Mouse (Mus musculus): ENCODE results near the gene Srxn1. TPM values are rescaled to one million over a fixed set of nuclear protein-coding genes. Genes with fewer than 3 reads are reported as not detected.

Gene Srxn1
- polyA plus RNA-seq, 1 experiment: 13.3 TPM

DNA sequence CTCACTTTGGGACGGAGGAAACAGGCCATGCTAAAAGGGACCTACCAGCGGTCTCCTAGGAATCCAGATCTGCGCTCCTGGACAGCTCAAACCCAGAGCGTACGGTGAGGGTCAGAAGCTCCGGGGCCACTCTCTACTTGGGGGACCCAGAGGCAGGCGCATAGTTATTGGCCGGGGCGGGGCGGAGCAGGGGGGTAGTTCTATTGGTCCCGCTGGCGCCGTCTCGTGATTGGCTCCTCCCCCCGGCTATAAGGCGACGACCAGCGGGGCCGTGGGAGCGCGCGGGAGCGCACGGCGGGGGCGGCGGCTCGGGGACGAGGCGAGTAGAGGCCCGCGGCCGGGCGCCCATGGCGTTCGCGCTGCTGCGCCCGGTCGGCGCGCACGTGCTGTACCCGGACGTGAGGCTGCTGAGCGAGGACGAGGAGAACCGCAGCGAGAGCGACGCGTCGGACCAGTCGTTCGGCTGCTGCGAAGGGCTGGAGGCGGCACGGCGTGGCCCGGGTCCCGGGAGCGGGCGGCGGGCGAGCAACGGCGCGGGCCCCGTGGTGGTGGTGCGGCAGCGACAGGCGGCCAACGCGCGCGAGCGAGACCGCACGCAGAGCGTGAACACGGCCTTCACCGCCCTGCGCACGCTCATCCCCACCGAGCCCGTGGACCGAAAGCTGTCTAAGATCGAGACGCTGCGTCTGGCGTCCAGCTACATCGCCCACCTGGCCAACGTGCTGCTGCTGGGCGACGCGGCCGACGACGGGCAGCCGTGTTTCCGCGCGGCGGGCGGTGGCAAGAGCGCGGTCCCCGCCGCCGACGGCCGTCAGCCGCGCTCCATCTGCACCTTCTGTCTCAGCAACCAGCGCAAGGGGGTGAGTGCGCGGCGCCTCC lies 38.2 kb downstream of the Srxn1 start, which contains the start of gene Tcf15:
Gene Tcf15, plus strand, starts transcription at position 283 of the 879 bp plus-strand sequence.
- Histone ChIP-seq H3K4me3 (ENCODE audit: extremely low read depth, insufficient read depth, insufficient read length) (no peak within 1 kb of the TSS; the same call in 1 of the 2 replicates), H3K27ac (ENCODE audit: insufficient read depth, low read length) (no peak within 1 kb of the TSS), H3K4me1 (ENCODE audit: control insufficient read depth, insufficient read depth, insufficient read length) (peaks cover 4% of the 10 kb centered on the region), H3K36me3 (ENCODE audit: control insufficient read depth, insufficient read depth, low read length) (no peaks in the 10 kb centered on the region), H3K27me3 (ENCODE audit: control insufficient read depth, insufficient read depth, low read length) (peaks cover 4% of the 10 kb centered on the region; the same call in 1 of the 2 replicates)
- TF ChIP-seq CTCF (IDR thresholded peaks at IDR 0.05; ENCODE audit: extremely low read depth, insufficient read depth, insufficient read length, insufficient replicate concordance) (no peak), POLR2A (IDR thresholded peaks at IDR 0.05; ENCODE audit: low read depth, low read length) (no peak)
- DNase-seq (ENCODE audit: low read depth in 1 of 2, low spot score in 2 of 2): no peak
- 2% methylated on average over 115 of the region's 118 CpGs for WGBS

DNA sequence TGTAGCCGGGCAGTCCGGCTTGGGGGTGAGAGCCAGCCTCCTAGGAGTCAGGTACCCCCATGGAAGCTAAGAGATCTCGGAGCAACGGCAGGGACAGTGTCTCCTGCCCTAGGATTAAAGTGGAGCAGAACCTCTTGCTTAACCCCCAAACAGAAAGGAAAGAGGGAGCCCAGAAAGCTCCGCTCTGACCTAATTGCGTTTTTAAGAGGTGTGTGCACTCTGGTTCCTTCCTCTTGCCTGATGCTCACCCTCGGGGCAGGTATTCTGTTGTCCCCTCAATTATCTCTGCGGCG lies 38.8 kb downstream of the Srxn1 start:
- H3K4me1 ChIP-seq (ENCODE audit: control insufficient read depth, insufficient read depth, insufficient read length): peaks cover 4% of the 10 kb centered on the region
- H3K4me3 ChIP-seq (ENCODE audit: extremely low read depth, insufficient read depth, insufficient read length): no peak overlapping the region
- no peaks in the 10 kb centered on the region for H3K36me3 ChIP-seq (ENCODE audit: control insufficient read depth, insufficient read depth, low read length)
- DNase-seq (ENCODE audit: low read depth in 1 of 2, low spot score in 2 of 2): no peak
- WGBS: 31% methylated on average over 9 of the region's 9 CpGs
- H3K27me3 ChIP-seq (ENCODE audit: control insufficient read depth, insufficient read depth, low read length): peaks cover 4% of the 10 kb centered on the region; the same call in 1 of the 2 replicates
- no peak overlapping the region for H3K27ac ChIP-seq (ENCODE audit: insufficient read depth, low read length)
- no peak for TF ChIP-seq CTCF (IDR thresholded peaks at IDR 0.05; ENCODE audit: extremely low read depth, insufficient read depth, insufficient read length, insufficient replicate concordance)
- no peak for TF ChIP-seq POLR2A (IDR thresholded peaks at IDR 0.05; ENCODE audit: low read depth, low read length)

DNA sequence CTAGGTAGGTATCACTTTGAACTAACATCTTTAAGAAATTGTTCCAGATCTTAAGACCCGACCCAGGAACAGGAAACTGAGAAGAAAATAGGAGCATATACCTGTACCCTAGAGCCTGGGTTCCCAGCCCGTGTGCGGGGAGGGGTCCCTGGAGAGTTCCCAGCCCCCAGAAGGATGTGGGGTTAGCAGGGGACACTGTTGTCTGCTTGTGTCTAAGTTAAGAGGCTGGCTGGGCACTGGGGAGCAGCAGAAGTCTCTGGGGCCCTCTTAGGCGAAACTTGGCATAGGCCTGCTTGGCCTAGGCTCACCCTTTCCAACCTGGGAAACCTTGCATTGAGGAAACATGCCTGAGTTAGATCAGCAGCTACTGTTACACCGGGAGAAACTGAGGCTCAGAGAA lies 39.2 kb downstream of the Srxn1 start:
- TF ChIP-seq CTCF (IDR thresholded peaks at IDR 0.05; ENCODE audit: extremely low read depth, insufficient read depth, insufficient read length, insufficient replicate concordance) (no peak), POLR2A (IDR thresholded peaks at IDR 0.05; ENCODE audit: low read depth, low read length) (no peak)
- peaks cover 4% of the 10 kb centered on the region; the same call in 1 of the 2 replicates for H3K27me3 ChIP-seq (ENCODE audit: control insufficient read depth, insufficient read depth, low read length)
- no peak for DNase-seq (ENCODE audit: low read depth in 1 of 2, low spot score in 2 of 2)
- H3K4me1 ChIP-seq (ENCODE audit: control insufficient read depth, insufficient read depth, insufficient read length): peaks cover 4% of the 10 kb centered on the region
- no peak overlapping the region for H3K4me3 ChIP-seq (ENCODE audit: extremely low read depth, insufficient read depth, insufficient read length)
- no peaks in the 10 kb centered on the region for H3K36me3 ChIP-seq (ENCODE audit: control insufficient read depth, insufficient read depth, low read length)
- H3K27ac ChIP-seq (ENCODE audit: insufficient read depth, low read length): no peak overlapping the region
- WGBS: 54% methylated on average over 5 of the region's 5 CpGs

DNA sequence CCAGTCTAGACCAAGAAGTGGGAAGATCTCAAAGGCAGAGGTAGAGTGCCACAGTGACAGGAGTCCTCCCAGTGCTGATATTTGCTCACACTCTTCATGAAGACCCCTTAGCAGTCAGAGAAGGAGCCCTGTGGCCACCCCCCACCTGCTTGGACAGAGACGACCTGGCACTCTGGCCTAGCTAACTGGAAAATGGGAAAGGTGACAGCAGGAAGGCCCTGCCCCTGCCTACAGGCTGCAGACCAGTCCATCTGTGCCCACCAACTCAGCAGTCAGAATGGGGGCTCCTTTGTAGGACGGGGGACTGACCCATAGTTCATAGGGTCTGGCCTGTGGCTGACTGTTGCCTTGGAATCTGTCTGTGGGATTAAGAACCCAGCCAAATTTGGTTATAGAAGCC lies 40.4 kb downstream of the Srxn1 start:
- no peak for TF ChIP-seq CTCF (IDR thresholded peaks at IDR 0.05; ENCODE audit: extremely low read depth, insufficient read depth, insufficient read length, insufficient replicate concordance)
- TF ChIP-seq POLR2A (IDR thresholded peaks at IDR 0.05; ENCODE audit: low read depth, low read length): no peak
- Histone ChIP-seq H3K4me1 (ENCODE audit: control insufficient read depth, insufficient read depth, insufficient read length) (peaks cover 4% of the 10 kb centered on the region), H3K4me3 (ENCODE audit: extremely low read depth, insufficient read depth, insufficient read length) (no peak overlapping the region), H3K36me3 (ENCODE audit: control insufficient read depth, insufficient read depth, low read length) (no peaks in the 10 kb centered on the region), H3K27ac (ENCODE audit: insufficient read depth, low read length) (no peak overlapping the region), H3K27me3 (ENCODE audit: control insufficient read depth, insufficient read depth, low read length) (peaks cover 4% of the 10 kb centered on the region; the same call in 1 of the 2 replicates)
- 71% methylated on average over 2 of the region's 2 CpGs for WGBS
- no peak for DNase-seq (ENCODE audit: low read depth in 1 of 2, low spot score in 2 of 2)

DNA sequence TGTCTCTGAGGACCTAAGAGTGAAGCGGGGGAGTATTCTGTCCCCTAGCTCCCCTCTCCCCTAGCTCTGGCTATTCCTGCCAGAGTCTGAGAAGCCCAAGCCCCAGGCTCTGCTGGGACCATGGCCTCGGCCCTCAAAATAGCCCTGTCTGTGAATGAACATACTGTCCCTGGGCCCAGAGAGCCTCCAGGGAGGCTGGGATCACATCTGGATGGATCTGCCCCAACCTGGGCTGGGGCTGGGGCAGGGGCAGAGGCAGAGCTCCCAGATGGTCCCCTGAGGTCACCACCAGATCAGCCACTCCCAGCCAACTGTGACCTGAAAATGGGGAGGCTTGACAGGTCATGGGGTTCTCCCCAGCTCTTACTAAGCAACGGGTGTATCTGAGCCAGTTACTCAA lies 41.8 kb downstream of the Srxn1 start:
- no peak for TF ChIP-seq POLR2A (IDR thresholded peaks at IDR 0.05; ENCODE audit: low read depth, low read length)
- TF ChIP-seq CTCF (IDR thresholded peaks at IDR 0.05; ENCODE audit: extremely low read depth, insufficient read depth, insufficient read length, insufficient replicate concordance): no peak
- DNase-seq (ENCODE audit: low read depth in 1 of 2, low spot score in 2 of 2): no peak
- Histone ChIP-seq H3K27ac (ENCODE audit: insufficient read depth, low read length) (no peak overlapping the region), H3K27me3 (ENCODE audit: control insufficient read depth, insufficient read depth, low read length) (peaks cover 4% of the 10 kb centered on the region; the same call in 1 of the 2 replicates), H3K4me1 (ENCODE audit: control insufficient read depth, insufficient read depth, insufficient read length) (peaks cover 4% of the 10 kb centered on the region), H3K36me3 (ENCODE audit: control insufficient read depth, insufficient read depth, low read length) (no peaks in the 10 kb centered on the region), H3K4me3 (ENCODE audit: extremely low read depth, insufficient read depth, insufficient read length) (no peak overlapping the region)
- WGBS: 71% methylated on average over 3 of the region's 3 CpGs

DNA sequence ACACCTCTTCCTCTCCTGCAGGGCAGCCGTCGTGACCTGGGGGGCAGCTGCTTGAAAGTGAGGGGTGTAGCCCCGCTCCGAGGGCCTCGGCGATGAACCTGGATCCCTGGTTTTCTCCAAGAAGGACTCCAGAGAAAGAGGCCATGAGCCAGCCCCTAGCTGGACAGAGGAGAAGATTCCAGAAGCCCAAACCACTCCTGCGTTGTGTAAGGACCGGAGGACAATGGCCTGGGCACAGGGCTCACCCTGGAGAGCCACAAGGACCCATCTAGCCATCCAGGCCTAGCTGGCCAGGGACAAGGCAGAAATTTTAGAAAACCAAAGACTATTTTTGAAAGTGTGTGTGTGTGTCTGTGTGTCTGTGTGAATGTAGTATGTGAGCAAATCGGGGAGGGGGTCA lies 43.4 kb downstream of the Srxn1 start:
- no peak for DNase-seq (ENCODE audit: low read depth in 1 of 2, low spot score in 2 of 2)
- WGBS: 90% methylated on average over 9 of the region's 9 CpGs
- no peaks in the 10 kb centered on the region for H3K36me3 ChIP-seq (ENCODE audit: control insufficient read depth, insufficient read depth, low read length)
- H3K4me1 ChIP-seq (ENCODE audit: control insufficient read depth, insufficient read depth, insufficient read length): peaks cover 2% of the 10 kb centered on the region
- H3K4me3 ChIP-seq (ENCODE audit: extremely low read depth, insufficient read depth, insufficient read length): no peak overlapping the region
- H3K27ac ChIP-seq (ENCODE audit: insufficient read depth, low read length): no peak overlapping the region
- H3K27me3 ChIP-seq (ENCODE audit: control insufficient read depth, insufficient read depth, low read length): peaks cover 2% of the 10 kb centered on the region; the same call in 1 of the 2 replicates
- TF ChIP-seq POLR2A (IDR thresholded peaks at IDR 0.05; ENCODE audit: low read depth, low read length) (no peak), CTCF (IDR thresholded peaks at IDR 0.05; ENCODE audit: extremely low read depth, insufficient read depth, insufficient read length, insufficient replicate concordance) (no peak)

DNA sequence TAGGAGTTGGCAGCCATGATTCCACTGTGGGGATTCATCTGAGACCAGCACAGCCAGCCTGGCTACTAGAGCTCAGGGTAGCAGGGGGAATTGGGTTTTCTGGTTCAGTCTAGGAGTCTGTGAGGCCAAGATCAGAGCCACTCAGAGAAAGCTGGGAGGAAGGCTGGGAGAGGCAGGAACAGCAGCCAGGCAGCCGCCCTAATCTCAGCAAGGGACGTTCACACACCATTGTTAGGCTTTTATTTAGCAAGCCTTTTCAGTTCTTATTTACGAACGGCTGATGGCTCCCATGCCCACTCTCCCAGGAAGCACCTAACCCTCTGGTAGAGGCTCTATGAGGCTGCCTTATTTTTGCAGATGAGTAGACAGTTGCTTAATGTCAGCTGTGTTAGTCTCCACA lies 44.6 kb downstream of the Srxn1 start:
- 88% methylated on average over 4 of the region's 4 CpGs for WGBS
- Histone ChIP-seq H3K27ac (ENCODE audit: insufficient read depth, low read length) (no peak overlapping the region), H3K4me1 (ENCODE audit: control insufficient read depth, insufficient read depth, insufficient read length) (no peaks in the 10 kb centered on the region), H3K36me3 (ENCODE audit: control insufficient read depth, insufficient read depth, low read length) (no peaks in the 10 kb centered on the region), H3K27me3 (ENCODE audit: control insufficient read depth, insufficient read depth, low read length) (0 out of 2 replicates have a peak, but pooled peaks cover under 1% of the 10 kb centered on the region), H3K4me3 (ENCODE audit: extremely low read depth, insufficient read depth, insufficient read length) (no peak overlapping the region)
- no peak for TF ChIP-seq CTCF (IDR thresholded peaks at IDR 0.05; ENCODE audit: extremely low read depth, insufficient read depth, insufficient read length, insufficient replicate concordance)
- TF ChIP-seq POLR2A (IDR thresholded peaks at IDR 0.05; ENCODE audit: low read depth, low read length): no peak
- no peak for DNase-seq (ENCODE audit: low read depth in 1 of 2, low spot score in 2 of 2)

Measured in spleen, adult 2 months (tissue).